ENCODE assay signal across 35 mouse cellular contexts in genomic region chr11:55116004-55116403, GRCm38 (mm10). TPM values are rescaled to one million over a fixed set of nuclear protein-coding genes. Genes with fewer than 3 reads are reported as not detected.
DNase-seq lines count a peak whose midpoint lies in the region; ATAC-seq lines count a peak whose summit lies in the region.
"Had no signal": no experiment of that assay in that cellular context is flagged by ENCODE, and none has a peak within 500 bp of the region (broad histone marks: within the 10 kb centered on the region; RNA-seq: fewer than 3 reads in every experiment).

No protein-coding gene starts in this region.

- peak; percentile 31; the same call in 1 of the 2 replicates for ATAC-seq in megakaryocyte, adult 5-6 weeks (ENCODE audit: poor library complexity, severe bottlenecking)
- no peak for ATAC-seq in erythroid progenitor cell, adult 5-6 weeks (replicated peaks; ENCODE audit: low FRiP score, poor library complexity, severe bottlenecking)
- ATAC-seq: forebrain, embryonic 14.5 days; hindbrain, embryonic 16.5 days had no signal

- peak; percentile 69 for DNase-seq in adrenal gland, adult 2 months
- DNase-seq in adrenal gland, adult 18-20 months (ENCODE audit: low spot score in 2 of 2) = no peak
- peak; percentile 22 for DNase-seq in A20 (ENCODE audit: low read depth, low spot score)
- peak; percentile 41 for DNase-seq in adrenal gland, postnatal 25 days
- no peak for DNase-seq in spleen, postnatal 4 days (ENCODE audit: low spot score in 2 of 2)
- no peak for DNase-seq in urinary bladder, postnatal 36 days (ENCODE audit: low spot score in 2 of 2)
- DNase-seq: cerebellum, adult 9-10 months; cerebellum, postnatal 36 days; gastrocnemius, postnatal 25 days; heart, postnatal 10 days; kidney, adult 18-20 months; kidney, postnatal 36 days; left cerebral cortex, postnatal 4 days; lung, embryonic 14.5 days; lung, postnatal 14 days; thymus, postnatal 14 days had no signal

RNA-seq across cellular contexts. Expression of gene Gm2a, which starts 18.1 kb away (rescaled TPM):
- 100 to 1,000 TPM; 232 to 283 TPM for total RNA-seq in adrenal gland, adult 2 months (2021)
- polyA plus RNA-seq in adrenal gland, adult 2 months (2012; rRNA removed) = 146 and 187 TPM in 2 replicates
- total RNA-seq in adrenal gland, adult 18-20 months (2021) = 100 to 1,000 TPM; 189 to 249 TPM
- 211 and 223 TPM in 2 replicates for total RNA-seq in adrenal gland, postnatal 25 days (2021)
- total RNA-seq in megakaryocyte, adult 5-6 weeks (2015) = 242 and 244 TPM in 2 replicates
- total RNA-seq in megakaryocyte, adult 5-6 weeks (2017) = 179 and 191 TPM in 2 replicates
- total RNA-seq in erythroid progenitor cell, adult 5-6 weeks (2015; ENCODE audit: low replicate concordance) = 26.4 and 26.7 TPM in 2 replicates
- total RNA-seq in erythroid progenitor cell, adult 5-6 weeks (2017; ENCODE audit: low replicate concordance) = 10.9 and 13.8 TPM in 2 replicates

RNA-seq across cellular contexts. Expression of gene Slc36a3, which starts 35.5 kb away (rescaled TPM):
- not detected for total RNA-seq in adrenal gland, adult 2 months (2021)
- polyA plus RNA-seq in adrenal gland, adult 2 months (2012; rRNA removed) = 0.16 TPM in 1 of 2 replicates, not detected in the other
- not detected for total RNA-seq in adrenal gland, adult 18-20 months (2021)
- not detected in 2 replicates for total RNA-seq in adrenal gland, postnatal 25 days (2021)
- 0.07 and 0.09 TPM in 2 replicates for total RNA-seq in megakaryocyte, adult 5-6 weeks (2015)
- total RNA-seq in megakaryocyte, adult 5-6 weeks (2017) = not detected in 2 replicates
- not detected in 2 replicates for total RNA-seq in erythroid progenitor cell, adult 5-6 weeks (2015; ENCODE audit: low replicate concordance)
- not detected in 2 replicates for total RNA-seq in erythroid progenitor cell, adult 5-6 weeks (2017; ENCODE audit: low replicate concordance)
- total RNA-seq: ES-E14; gastrocnemius, postnatal 25 days; heart, adult 8-10 months; heart, postnatal 10 days; layer of hippocampus, adult 8-10 months; layer of hippocampus, postnatal 25 days; left cerebral cortex, adult 8-10 months; left cerebral cortex, postnatal 4 days; midbrain, postnatal 0 days had no signal
- polyA plus RNA-seq: embryonic facial prominence, embryonic 11.5 days; forebrain, embryonic 14.5 days; heart, embryonic 13.5 days; hindbrain, embryonic 10.5 days; hindbrain, embryonic 16.5 days; intestine, embryonic 14.5 days; kidney, embryonic 16.5 days; limb, embryonic 15.5 days; liver, embryonic 14.5 days; lung, embryonic 14.5 days; midbrain, embryonic 12.5 days; midbrain, postnatal 0 days; neural tube, embryonic 13.5 days had no signal

RNA-seq across cellular contexts. Expression of gene Ccdc69, which starts 38.1 kb away (rescaled TPM):
- total RNA-seq in adrenal gland, adult 2 months (2021) = 10 to 100 TPM in 1 of 2 experiments, 1 to 10 TPM in 1; 9.5 to 14.8 TPM
- polyA plus RNA-seq in adrenal gland, adult 2 months (2012; rRNA removed) = 1.9 and 2.1 TPM in 2 replicates
- total RNA-seq in adrenal gland, adult 18-20 months (2021) = 1 to 10 TPM; 7.4 to 9.8 TPM
- total RNA-seq in adrenal gland, postnatal 25 days (2021) = 8.8 and 11.2 TPM in 2 replicates
- 35.5 and 36.2 TPM in 2 replicates for total RNA-seq in megakaryocyte, adult 5-6 weeks (2015)
- 32.6 and 35.6 TPM in 2 replicates for total RNA-seq in megakaryocyte, adult 5-6 weeks (2017)
- total RNA-seq in erythroid progenitor cell, adult 5-6 weeks (2015; ENCODE audit: low replicate concordance) = 7.1 and 7.2 TPM in 2 replicates
- 1.5 and 2.1 TPM in 2 replicates for total RNA-seq in erythroid progenitor cell, adult 5-6 weeks (2017; ENCODE audit: low replicate concordance)
- total RNA-seq: left cerebral cortex, postnatal 4 days had no signal
- polyA plus RNA-seq: midbrain, embryonic 12.5 days had no signal

Comparison
In these comparisons a context has a peak if more than half of its experiments do, and no peak if none do; other contexts are left out.
1. DNase-seq: peak in adrenal gland, adult 2 months (single experiment), A20 (single experiment) and adrenal gland, postnatal 25 days (single experiment); none in adrenal gland, adult 18-20 months (0 of 2), spleen, postnatal 4 days (0 of 2) and urinary bladder, postnatal 36 days (0 of 2).